Mouse (Mus musculus): Measurements from ENCODE around the gene Rest. TPM values are rescaled to one million over a fixed set of nuclear protein-coding genes. Genes with fewer than 3 reads are reported as not detected.

The Rest gene
- polyA plus RNA-seq, 1 experiment from 2014 or later = 32.7 TPM

DNA sequence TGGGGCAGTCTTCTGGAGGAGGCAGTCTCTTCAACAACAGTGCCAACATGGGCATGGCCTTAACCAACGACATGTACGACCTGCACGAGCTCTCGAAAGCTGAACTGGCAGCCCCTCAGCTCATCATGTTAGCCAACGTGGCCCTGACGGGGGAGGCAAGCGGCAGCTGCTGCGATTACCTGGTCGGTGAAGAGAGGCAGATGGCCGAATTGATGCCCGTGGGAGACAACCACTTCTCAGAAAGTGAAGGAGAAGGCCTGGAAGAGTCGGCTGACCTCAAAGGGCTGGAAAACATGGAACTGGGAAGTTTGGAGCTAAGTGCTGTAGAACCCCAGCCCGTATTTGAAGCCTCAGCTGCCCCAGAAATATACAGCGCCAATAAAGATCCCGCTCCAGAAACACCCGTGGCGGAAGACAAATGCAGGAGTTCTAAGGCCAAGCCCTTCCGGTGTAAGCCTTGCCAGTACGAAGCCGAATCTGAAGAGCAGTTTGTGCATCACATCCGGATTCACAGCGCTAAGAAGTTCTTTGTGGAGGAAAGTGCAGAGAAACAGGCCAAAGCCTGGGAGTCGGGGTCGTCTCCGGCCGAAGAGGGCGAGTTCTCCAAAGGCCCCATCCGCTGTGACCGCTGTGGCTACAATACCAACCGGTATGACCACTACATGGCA, 2.8 kb downstream of the Rest start:
- peaks cover 24% of the 10 kb centered on the region for H3K36me3 ChIP-seq (ENCODE audit: insufficient read depth, low read length)
- H3K27ac ChIP-seq = no peak overlapping the region
- no peak for ATAC-seq (replicated peaks; ENCODE audit: low FRiP score, low read depth)
- H3K27me3 ChIP-seq (ENCODE audit: insufficient read depth, low read length) = no peaks in the 10 kb centered on the region
- no peaks in the 10 kb centered on the region for H3K9me3 ChIP-seq (replicated peaks; ENCODE audit: low read length)
- no peak overlapping the region for H3K9ac ChIP-seq (ENCODE audit: low read depth, low read length)
- no peak overlapping the region for H3K4me3 ChIP-seq (replicated peaks; ENCODE audit: low read depth, low read length)
- peak overlapping the region; percentile 77 for H3K4me2 ChIP-seq (ENCODE audit: low read length)
- 81% methylated on average over 30 of the region's 30 CpGs for WGBS
- DNase-seq (ENCODE audit: low spot score) = no peak
- peaks cover 4% of the 10 kb centered on the region; the same call in 1 of the 2 replicates for H3K4me1 ChIP-seq (replicated peaks; ENCODE audit: insufficient read depth, low read length)
- TF ChIP-seq CTCF (IDR thresholded peaks at IDR 0.05; ENCODE audit: low read depth) = no peak

DNA sequence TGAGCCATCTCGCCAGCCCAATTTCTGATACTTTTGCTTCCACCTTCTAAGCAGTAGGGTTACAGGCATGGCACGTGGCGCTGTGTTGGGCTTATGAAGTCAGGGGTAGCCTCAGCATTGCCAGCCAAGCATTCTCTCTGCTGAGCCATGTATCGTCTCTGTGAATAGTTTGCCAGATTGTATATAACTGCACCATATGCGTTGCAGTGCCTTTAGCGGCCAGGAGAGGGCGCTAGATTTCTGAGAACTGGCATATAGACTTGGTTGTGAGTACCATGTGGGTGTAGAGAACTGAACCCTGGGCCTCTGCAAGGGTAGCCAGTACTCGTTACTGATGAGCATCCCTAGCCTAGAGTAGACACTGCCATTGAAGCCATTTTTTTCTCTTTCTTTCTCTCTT, 4.1 kb downstream of the Rest start:
- peak; percentile 57 for TF ChIP-seq CTCF (IDR thresholded peaks at IDR 0.05; ENCODE audit: low read depth)
- Histone ChIP-seq H3K4me2 (ENCODE audit: low read length) (no peak overlapping the region), H3K9ac (ENCODE audit: low read depth, low read length) (no peak overlapping the region), H3K4me1 (replicated peaks; ENCODE audit: insufficient read depth, low read length) (peaks cover 4% of the 10 kb centered on the region; the same call in 1 of the 2 replicates), H3K27me3 (ENCODE audit: insufficient read depth, low read length) (no peaks in the 10 kb centered on the region), H3K9me3 (replicated peaks; ENCODE audit: low read length) (no peaks in the 10 kb centered on the region), H3K4me3 (replicated peaks; ENCODE audit: low read depth, low read length) (no peak overlapping the region), H3K36me3 (ENCODE audit: insufficient read depth, low read length) (peaks cover 33% of the 10 kb centered on the region), H3K27ac (no peak overlapping the region)
- DNase-seq (ENCODE audit: low spot score) (no peak), ATAC-seq (replicated peaks; ENCODE audit: low FRiP score, low read depth) (no peak)
- WGBS = 79% methylated on average over 8 of the region's 8 CpGs

DNA sequence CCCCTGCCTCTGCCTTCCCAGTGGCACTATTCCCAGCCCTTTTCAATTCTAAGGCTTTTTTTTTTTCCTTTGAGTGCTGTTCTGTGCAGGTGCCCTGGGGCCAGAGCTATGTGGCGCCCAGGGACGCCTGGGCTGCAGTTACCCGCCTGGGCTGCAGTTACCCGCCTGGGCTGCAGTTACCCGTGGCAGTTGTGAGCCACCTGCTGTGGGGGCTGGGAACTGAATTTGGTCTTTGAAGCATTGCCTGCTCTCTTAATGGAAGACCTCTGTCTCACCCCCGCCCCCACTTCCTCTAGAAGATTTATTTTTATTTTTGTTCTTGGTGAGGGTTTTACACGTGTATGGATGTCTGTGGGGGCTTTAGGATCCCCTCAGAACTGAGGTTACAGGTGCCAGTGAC, 7.9 kb downstream of the Rest start:
- Histone ChIP-seq H3K9me3 (replicated peaks; ENCODE audit: low read length) (no peaks in the 10 kb centered on the region), H3K4me3 (replicated peaks; ENCODE audit: low read depth, low read length) (no peak overlapping the region), H3K4me1 (replicated peaks; ENCODE audit: insufficient read depth, low read length) (peaks cover under 1% of the 10 kb centered on the region; the same call in 1 of the 2 replicates), H3K27ac (no peak overlapping the region), H3K27me3 (ENCODE audit: insufficient read depth, low read length) (no peaks in the 10 kb centered on the region), H3K36me3 (ENCODE audit: insufficient read depth, low read length) (peaks cover 60% of the 10 kb centered on the region), H3K9ac (ENCODE audit: low read depth, low read length) (no peak overlapping the region), H3K4me2 (ENCODE audit: low read length) (no peak overlapping the region)
- TF ChIP-seq CTCF (IDR thresholded peaks at IDR 0.05; ENCODE audit: low read depth) = no peak
- no peak for DNase-seq (ENCODE audit: low spot score)
- WGBS = 60% methylated on average over 7 of the region's 7 CpGs
- ATAC-seq (replicated peaks; ENCODE audit: low FRiP score, low read depth) = no peak

DNA sequence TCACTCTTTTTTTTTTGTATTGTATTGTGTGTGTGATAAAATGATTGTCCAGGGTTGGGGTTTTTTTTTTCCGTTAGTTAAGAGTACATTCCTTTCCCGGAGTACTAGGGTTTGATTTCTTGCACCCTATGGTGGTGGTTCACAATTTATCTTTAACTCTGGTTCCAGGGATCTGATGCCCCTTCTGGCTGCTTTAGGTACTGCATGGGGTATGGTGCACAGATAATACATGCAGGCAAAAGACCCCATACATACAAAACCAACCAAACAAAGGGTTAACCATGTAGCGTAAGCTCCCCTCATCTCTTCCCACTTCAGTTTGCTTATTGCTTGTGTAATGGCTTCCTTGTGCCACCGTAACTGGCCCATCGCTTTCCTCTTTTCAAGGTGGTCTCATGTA, 10.7 kb downstream of the Rest start:
- H3K36me3 ChIP-seq (ENCODE audit: insufficient read depth, low read length) = peaks cover 61% of the 10 kb centered on the region
- no peaks in the 10 kb centered on the region for H3K9me3 ChIP-seq (replicated peaks; ENCODE audit: low read length)
- H3K9ac ChIP-seq (ENCODE audit: low read depth, low read length) = no peak overlapping the region
- no peak overlapping the region for H3K4me2 ChIP-seq (ENCODE audit: low read length)
- no peaks in the 10 kb centered on the region; the same call in 1 of the 2 replicates for H3K4me1 ChIP-seq (replicated peaks; ENCODE audit: insufficient read depth, low read length)
- WGBS = 92% methylated on average over 5 of the region's 5 CpGs
- TF ChIP-seq CTCF (IDR thresholded peaks at IDR 0.05; ENCODE audit: low read depth) = peak; percentile 70
- no peak for ATAC-seq (replicated peaks; ENCODE audit: low FRiP score, low read depth)
- no peaks in the 10 kb centered on the region for H3K27me3 ChIP-seq (ENCODE audit: insufficient read depth, low read length)
- peak; percentile 27 for DNase-seq (ENCODE audit: low spot score)
- H3K4me3 ChIP-seq (replicated peaks; ENCODE audit: low read depth, low read length) = no peak overlapping the region
- H3K27ac ChIP-seq = no peak overlapping the region

DNA sequence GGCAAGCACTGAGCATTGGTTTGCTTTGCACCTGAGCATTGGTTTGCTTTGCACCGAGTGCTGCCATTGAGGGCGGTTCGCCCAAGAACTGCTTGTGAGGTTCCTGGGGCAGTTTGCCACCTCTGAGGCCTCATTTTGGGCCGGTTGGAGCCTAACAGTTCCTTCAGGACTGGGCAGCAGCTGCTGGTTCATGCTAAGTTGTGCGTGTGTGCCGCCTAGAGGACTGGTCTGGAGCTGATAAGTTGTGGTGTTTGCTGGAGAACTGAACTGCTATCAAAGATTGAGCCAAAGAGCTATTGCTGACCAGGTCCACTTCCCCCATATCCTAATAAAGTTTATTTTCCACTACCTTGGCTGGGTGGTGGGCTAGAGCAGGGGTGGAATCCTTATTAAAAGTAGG, 11.9 kb downstream of the Rest start:
- H3K27ac ChIP-seq = no peak overlapping the region
- no peaks in the 10 kb centered on the region; the same call in 1 of the 2 replicates for H3K4me1 ChIP-seq (replicated peaks; ENCODE audit: insufficient read depth, low read length)
- H3K36me3 ChIP-seq (ENCODE audit: insufficient read depth, low read length) = peaks cover 74% of the 10 kb centered on the region
- no peak overlapping the region for H3K9ac ChIP-seq (ENCODE audit: low read depth, low read length)
- WGBS = 86% methylated on average over 6 of the region's 6 CpGs
- no peak overlapping the region for H3K4me2 ChIP-seq (ENCODE audit: low read length)
- H3K4me3 ChIP-seq (replicated peaks; ENCODE audit: low read depth, low read length) = no peak overlapping the region
- DNase-seq (ENCODE audit: low spot score) (no peak), ATAC-seq (replicated peaks; ENCODE audit: low FRiP score, low read depth) (no peak)
- H3K27me3 ChIP-seq (ENCODE audit: insufficient read depth, low read length) = no peaks in the 10 kb centered on the region
- H3K9me3 ChIP-seq (replicated peaks; ENCODE audit: low read length) = no peaks in the 10 kb centered on the region
- no peak for TF ChIP-seq CTCF (IDR thresholded peaks at IDR 0.05; ENCODE audit: low read depth)

DNA sequence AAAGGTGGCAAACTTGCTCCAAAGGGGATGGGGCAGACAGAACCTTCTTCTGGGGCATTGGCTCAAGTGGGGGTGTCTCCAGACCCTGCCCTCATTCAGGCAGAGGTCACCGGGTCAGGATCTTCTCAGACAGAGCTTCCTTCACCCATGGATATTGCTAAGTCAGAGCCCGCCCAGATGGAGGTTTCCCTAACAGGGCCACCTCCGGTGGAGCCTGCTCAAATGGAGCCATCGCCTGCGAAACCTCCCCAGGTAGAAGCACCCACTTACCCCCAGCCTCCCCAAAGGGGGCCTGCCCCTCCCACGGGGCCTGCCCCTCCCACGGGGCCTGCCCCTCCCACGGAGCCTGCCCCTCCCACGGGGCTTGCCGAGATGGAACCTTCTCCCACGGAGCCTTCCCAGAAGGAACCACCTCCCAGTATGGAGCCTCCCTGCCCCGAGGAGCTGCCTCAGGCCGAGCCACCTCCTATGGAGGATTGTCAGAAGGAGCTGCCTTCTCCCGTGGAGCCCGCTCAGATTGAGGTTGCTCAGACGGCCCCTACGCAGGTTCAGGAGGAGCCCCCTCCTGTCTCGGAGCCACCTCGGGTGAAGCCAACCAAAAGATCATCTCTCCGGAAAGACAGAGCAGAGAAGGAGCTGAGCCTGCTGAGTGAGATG, 16.4 kb downstream of the Rest start:
- Histone ChIP-seq H3K9me3 (replicated peaks; ENCODE audit: low read length) (no peaks in the 10 kb centered on the region), H3K9ac (ENCODE audit: low read depth, low read length) (no peak overlapping the region), H3K36me3 (ENCODE audit: insufficient read depth, low read length) (peaks cover 63% of the 10 kb centered on the region), H3K27ac (no peak overlapping the region), H3K4me1 (replicated peaks; ENCODE audit: insufficient read depth, low read length) (no peaks in the 10 kb centered on the region), H3K27me3 (ENCODE audit: insufficient read depth, low read length) (no peaks in the 10 kb centered on the region), H3K4me3 (replicated peaks; ENCODE audit: low read depth, low read length) (no peak overlapping the region), H3K4me2 (ENCODE audit: low read length) (no peak overlapping the region)
- no peak for ATAC-seq (replicated peaks; ENCODE audit: low FRiP score, low read depth)
- WGBS = 73% methylated on average over 20 of the region's 20 CpGs
- no peak for TF ChIP-seq CTCF (IDR thresholded peaks at IDR 0.05; ENCODE audit: low read depth)
- no peak for DNase-seq (ENCODE audit: low spot score)

Measured in kidney, postnatal 0 days (tissue).